Comparison of ENCODE assay signal across 9 mouse cellular contexts in the genomic region with DNA sequence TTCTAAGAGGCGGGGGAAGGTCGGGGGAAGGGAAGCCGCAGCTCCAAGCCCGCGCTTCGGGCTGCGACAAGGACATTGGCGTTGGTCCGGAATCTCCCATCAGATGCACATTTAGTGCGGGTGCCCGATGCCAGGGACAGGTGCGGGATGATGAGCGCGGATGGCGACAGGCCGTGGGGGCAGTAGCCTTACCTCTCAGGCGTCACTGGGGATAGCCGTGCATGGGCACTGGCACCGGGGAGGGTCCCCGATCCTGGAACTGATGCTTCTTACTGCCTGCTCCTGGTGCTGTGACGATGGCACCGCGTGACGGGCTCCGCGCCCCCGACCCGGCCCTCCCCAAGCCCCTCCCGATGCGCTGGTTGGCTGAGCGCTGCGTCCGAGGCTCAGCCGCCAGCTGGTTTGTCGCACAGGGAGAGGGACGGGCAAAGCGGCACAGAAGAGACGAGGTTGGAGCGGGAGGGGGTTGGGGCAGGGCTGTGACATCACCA. TPM values are rescaled to one million over a fixed set of nuclear protein-coding genes. Genes with fewer than 3 reads are reported as not detected.
A peak's percentile ranks its signal among the peaks of the same experiment; 100 is the strongest.
DNase-seq lines count a peak whose midpoint lies in the region; ATAC-seq lines count a peak whose summit lies in the region.
"Had no signal": no experiment of that assay in that cellular context is flagged by ENCODE, and none has a peak within 500 bp of the region (broad histone marks: within the 10 kb centered on the region; RNA-seq: fewer than 3 reads in every experiment).

Gene Kif1a (minus strand): TSS at position 381 of the 491 bp plus-strand sequence.

- peak; percentile 7 to 10 for DNase-seq in heart, adult 18-20 months
- DNase-seq in heart, adult 8-10 months (ENCODE audit: low spot score) = no peak
- DNase-seq in cerebellum, adult 9-10 months = peak; percentile 89
- peak; percentile 89 to 94 for DNase-seq in frontal cortex, adult 2 months (ENCODE audit: extremely low spot score in 1 of 2, low spot score in 1 of 2)
- peak; percentile 59 for DNase-seq in kidney, postnatal 10 days
- DNase-seq in right cerebral cortex, adult 18-20 months = peak; percentile 97
- no peak for DNase-seq in gastrocnemius, postnatal 36 days

- no peaks in the 10 kb centered on the region for H3K36me3 ChIP-seq in liver, embryonic 12.5 days

- H3K4me1 ChIP-seq in liver, embryonic 12.5 days = peaks cover 5% of the 10 kb centered on the region; the same call in 1 of the 2 replicates

- H3K4me2 ChIP-seq in liver, embryonic 12.5 days = peak within 1 kb of the TSS; percentile 57

- peak within 1 kb of the TSS; percentile 36 for H3K4me3 ChIP-seq in liver, embryonic 12.5 days

- H3K27ac ChIP-seq in liver, embryonic 12.5 days = no peak within 1 kb of the TSS

- no peak within 1 kb of the TSS for H3K9ac ChIP-seq in liver, embryonic 12.5 days

- peaks cover 72% of the 10 kb centered on the region for H3K27me3 ChIP-seq in liver, embryonic 12.5 days (replicated peaks)

- no peak for ATAC-seq in liver, embryonic 12.5 days

- intact Hi-C loops in gastrocnemius, postnatal 36 days (cut with DNase I) = no loop called here

- no peaks in the 10 kb centered on the region for H3K9me3 ChIP-seq in liver, embryonic 12.5 days (replicated peaks)

- WGBS in liver, embryonic 12.5 days (ENCODE audit: insufficient replicate concordance) = 4% methylated on average over 39 of the region's 39 CpGs

RNA-seq across cellular contexts. Expression of gene Kif1a, which starts in this region (rescaled TPM):
- total RNA-seq in heart, adult 18-20 months (2021) = 1 to 10 TPM; 1.2 to 1.8 TPM
- total RNA-seq in heart, adult 8-10 months (2022) = 1 to 10 TPM; 1.1 to 2.2 (median 1.3) TPM
- 305 and 323 TPM in 2 replicates for polyA plus RNA-seq in frontal cortex, adult 2 months (2012; rRNA removed)
- 0.38 and 0.98 TPM in 2 replicates for polyA plus RNA-seq in liver, embryonic 12.5 days (2016; fragmentation: Nextera tagmentation; extraction: Ambion mirVana)
- total RNA-seq in gastrocnemius, postnatal 36 days (2021) = 1 to 10 TPM in 1 of 2 experiments, under 1 TPM in 1; 0.64 to 1.6 TPM
- total RNA-seq: hematopoietic stem cell, adult 5-6 weeks had no signal

Comparison
In these comparisons a context has a peak if more than half of its experiments do, and no peak if none do; other contexts are left out.
1. RNA of gene Kif1a (polyA plus RNA-seq): 305 to 323 TPM in frontal cortex, adult 2 months; 0.38 to 0.98 TPM in liver, embryonic 12.5 days; every median in the first group is over 100 times any median in the second.
2. DNase-seq: peak in heart, adult 18-20 months (2 of 2), cerebellum, adult 9-10 months (single experiment), frontal cortex, adult 2 months (2 of 2), kidney, postnatal 10 days (single experiment) and right cerebral cortex, adult 18-20 months (single experiment); none in heart, adult 8-10 months (single experiment) and gastrocnemius, postnatal 36 days (0 of 2).